Comparison of ENCODE assay signal across 8 mouse cellular contexts in the genomic region with DNA sequence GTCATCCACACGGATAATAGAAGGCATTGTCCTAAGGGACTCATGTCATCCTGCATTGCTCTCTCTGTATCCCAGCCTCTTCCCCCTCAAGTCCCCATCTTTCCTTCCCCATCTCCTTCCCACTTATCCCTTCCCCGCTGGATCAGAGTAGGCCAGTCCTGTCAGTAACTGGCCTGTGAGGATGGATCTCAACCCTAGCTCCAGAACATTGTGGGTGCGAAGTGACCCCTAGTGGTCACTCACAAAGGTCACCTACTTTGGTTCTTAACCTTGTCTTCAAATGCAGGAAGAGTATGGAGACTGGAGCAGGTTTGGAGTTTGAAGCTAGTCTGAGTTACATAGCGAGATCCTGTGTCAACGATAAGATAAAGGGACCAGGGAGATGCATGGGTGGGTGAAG. TPM values are rescaled to one million over a fixed set of nuclear protein-coding genes. Genes with fewer than 3 reads are reported as not detected.
DNase-seq lines count a peak whose midpoint lies in the region; ATAC-seq and TF ChIP-seq lines count a peak whose summit lies in the region.

No protein-coding gene starts in this region.

- no peaks in the 10 kb centered on the region for H3K36me3 ChIP-seq in neural tube, embryonic 15.5 days
- H3K36me3 ChIP-seq in heart, postnatal 0 days (replicated peaks; ENCODE audit: control insufficient read depth, insufficient read depth, low read length): no peaks in the 10 kb centered on the region

- no peak overlapping the region; the same call in 1 of the 2 replicates for H3K27ac ChIP-seq in neural tube, embryonic 15.5 days (replicated peaks)
- peak overlapping the region; percentile 70; the same call in 1 of the 2 replicates for H3K27ac ChIP-seq in heart, postnatal 0 days (ENCODE audit: low read depth)

- no peak overlapping the region for H3K4me2 ChIP-seq in neural tube, embryonic 15.5 days
- no peak overlapping the region for H3K4me2 ChIP-seq in heart, postnatal 0 days (ENCODE audit: low read depth, low read length)

- TF ChIP-seq EP300 in heart, postnatal 0 days (IDR thresholded peaks at IDR 0.05; ENCODE audit: low read depth): no peak

- H3K9ac ChIP-seq in neural tube, embryonic 15.5 days (replicated peaks): no peak overlapping the region
- H3K9ac ChIP-seq in heart, postnatal 0 days (replicated peaks; ENCODE audit: low read depth, low read length): no peak overlapping the region

- H3K9me3 ChIP-seq in neural tube, embryonic 15.5 days (replicated peaks): no peaks in the 10 kb centered on the region
- no peaks in the 10 kb centered on the region for H3K9me3 ChIP-seq in heart, postnatal 0 days (replicated peaks; ENCODE audit: control insufficient read depth, low read length)

- DNase-seq in neural tube, embryonic 10.5 days (ENCODE audit: extremely low spot score, low spot score): peak; percentile 66
- DNase-seq in adrenal gland, adult 8-10 months: peak; percentile 42
- DNase-seq in embryo, embryonic 10.5 days (ENCODE audit: low spot score): peak; percentile 86
- DNase-seq in heart, postnatal 0 days (ENCODE audit: low spot score): peak; percentile 87
- DNase-seq in layer of hippocampus, postnatal 36 days: peak; percentile 14 to 36
- DNase-seq in mesoderm, embryonic 11.5 days (ENCODE audit: low read depth, low spot score): peak; percentile 77
- peak; percentile 60 for DNase-seq in yolk sac, embryonic 10.5 days (ENCODE audit: low spot score)

- no peaks in the 10 kb centered on the region for H3K27me3 ChIP-seq in neural tube, embryonic 15.5 days (replicated peaks)
- no peaks in the 10 kb centered on the region for H3K27me3 ChIP-seq in heart, postnatal 0 days (ENCODE audit: control insufficient read depth, insufficient read depth, low read length)

- ATAC-seq in neural tube, embryonic 15.5 days (ENCODE audit: low FRiP score): no peak
- peak; percentile 82 for ATAC-seq in heart, postnatal 0 days (ENCODE audit: insufficient read depth, low read depth)

- 0 out of 2 replicates have a peak, but pooled peaks cover 5% of the 10 kb centered on the region for H3K4me1 ChIP-seq in neural tube, embryonic 15.5 days
- peaks cover 19% of the 10 kb centered on the region for H3K4me1 ChIP-seq in heart, postnatal 0 days (ENCODE audit: control insufficient read depth, insufficient read depth)

- H3K4me3 ChIP-seq in neural tube, embryonic 15.5 days (replicated peaks): no peak overlapping the region
- no peak overlapping the region for H3K4me3 ChIP-seq in heart, postnatal 0 days (ENCODE audit: low read depth, low read length)

- TF ChIP-seq CTCF in heart, postnatal 0 days (IDR thresholded peaks at IDR 0.05; ENCODE audit: low read depth): peak; percentile 97

- WGBS in neural tube, embryonic 15.5 days: 31% methylated on average over 5 of the region's 5 CpGs
- WGBS in heart, postnatal 0 days: 22% methylated on average over 5 of the region's 5 CpGs

RNA-seq across cellular contexts. Expression of a gene that starts 7.7 kb away (rescaled TPM):
- polyA plus RNA-seq in neural tube, embryonic 15.5 days (2015; fragmentation: Nextera tagmentation; extraction: Ambion mirVana): 0.18 TPM in 1 of 2 replicates, not detected in the other
- total RNA-seq in adrenal gland, adult 8-10 months (2022): under 1 TPM; 0.34 to 0.66 (median 0.60) TPM
- not detected in 2 replicates for total RNA-seq in heart, postnatal 0 days (2014; rRNA removed; ENCODE audit: low replicate concordance)
- 0.41 and 0.56 TPM in 2 replicates for polyA plus RNA-seq in heart, postnatal 0 days (2015; fragmentation: Nextera tagmentation; extraction: Ambion mirVana)
- not detected for total RNA-seq in layer of hippocampus, postnatal 36 days (2021)

RNA-seq across cellular contexts. Expression of a gene that starts 30.4 kb away (rescaled TPM):
- polyA plus RNA-seq in neural tube, embryonic 15.5 days (2015; fragmentation: Nextera tagmentation; extraction: Ambion mirVana): 133 and 138 TPM in 2 replicates
- 10 to 100 TPM; 39.2 to 45.7 (median 42.8) TPM for total RNA-seq in adrenal gland, adult 8-10 months (2022)
- total RNA-seq in heart, postnatal 0 days (2014; rRNA removed; ENCODE audit: low replicate concordance): 40.2 and 92.9 TPM in 2 replicates
- polyA plus RNA-seq in heart, postnatal 0 days (2015; fragmentation: Nextera tagmentation; extraction: Ambion mirVana): 63.1 and 63.7 TPM in 2 replicates
- total RNA-seq in layer of hippocampus, postnatal 36 days (2021): 10 to 100 TPM; 52.3 to 52.4 TPM

RNA-seq across cellular contexts. Expression of a gene that starts 47.4 kb away (rescaled TPM):
- 5.5 and 6.0 TPM in 2 replicates for polyA plus RNA-seq in neural tube, embryonic 15.5 days (2015; fragmentation: Nextera tagmentation; extraction: Ambion mirVana)
- total RNA-seq in adrenal gland, adult 8-10 months (2022): 10 to 100 TPM; 35.5 to 54.1 (median 45.7) TPM
- total RNA-seq in heart, postnatal 0 days (2014; rRNA removed; ENCODE audit: low replicate concordance): 58.6 and 66.9 TPM in 2 replicates
- 7.6 and 8.6 TPM in 2 replicates for polyA plus RNA-seq in heart, postnatal 0 days (2015; fragmentation: Nextera tagmentation; extraction: Ambion mirVana)
- 10 to 100 TPM; 61.8 to 67.7 TPM for total RNA-seq in layer of hippocampus, postnatal 36 days (2021)

Comparison
In these comparisons a context has a peak if more than half of its experiments do, and no peak if none do; other contexts are left out.
1. DNase-seq: peak in every context shown above with its lines; median percentile 87 in heart, postnatal 0 days; 86 in embryo, embryonic 10.5 days; 77 in mesoderm, embryonic 11.5 days; 66 in neural tube, embryonic 10.5 days; 60 in yolk sac, embryonic 10.5 days; 42 in adrenal gland, adult 8-10 months; 25 in layer of hippocampus, postnatal 36 days.